Mouse (Mus musculus) liver, embryonic 14.5 days (tissue): ENCODE data around the gene Wnt3. TPM values are rescaled to one million over a fixed set of nuclear protein-coding genes. Genes with fewer than 3 reads are reported as not detected.
A peak's percentile ranks its signal among the peaks of the same experiment; 100 is the strongest.

Experiments
- ATAC-seq: fragments of 200-750 bp; cut with Nextera tagmentation; 2 replicates; pipeline ENCODE4 v1.8.0; 2017; ENCODE audit warnings: moderate number of reproducible peaks, mild to moderate bottlenecking, moderate library complexity; ENCODE audit not compliant: insufficient read depth
- DNase-seq, 3 experiments: peaks; one replicate each; pipeline ENCODE4 v3.0.0-alpha.2; 2012 to 2013; ENCODE audit warnings: low read depth in 3 of 3, low spot score in 3 of 3
- H3K27ac ChIP-seq: fragments of 300-500 bp; sonication (generic); 2 replicates; pipeline ENCODE4 v1.5.1; 2014; ENCODE audit warnings: moderate library complexity, mild to moderate bottlenecking, control low read depth, inconsistent platforms
- H3K27me3 ChIP-seq: fragments of 300-500 bp; sonication (generic); 2 replicates; pipeline ENCODE4 v1.6.1; 2014; ENCODE audit warnings: mild to moderate bottlenecking, low read length, moderate library complexity; ENCODE audit not compliant: control insufficient read depth, insufficient read depth
- H3K36me3 ChIP-seq: fragments of 300-500 bp; sonication (generic); replicated peaks from 2 replicates; pipeline ENCODE4 v1.6.1; 2014; ENCODE audit warnings: low read depth; ENCODE audit not compliant: control insufficient read depth, insufficient read depth
- H3K4me1 ChIP-seq, 2 experiments: fragments of 200-500 bp in 1 of 2; fragments of 300-500 bp in 1 of 2; sonication (generic) in 1 of 2; replicated peaks; 2 replicates each; pipeline ENCODE4 v1.6.1; 2012 to 2014; ENCODE audit warnings: antibody characterized with exemption in 1 of 2, inconsistent platforms in 1 of 2, low read length in 1 of 2; ENCODE audit not compliant: control insufficient read depth in 2 of 2, insufficient read depth in 2 of 2
- H3K4me2 ChIP-seq: fragments of 300-500 bp; sonication (generic); 2 replicates; pipeline ENCODE4 v1.6.1; 2014; ENCODE audit warnings: low read depth, mild to moderate bottlenecking, control low read depth, moderate library complexity
- H3K4me3 ChIP-seq, 2 experiments: fragments of 200-500 bp in 1 of 2; fragments of 300-500 bp in 1 of 2; sonication (generic) in 1 of 2; 2 replicates each; pipeline ENCODE4 v1.5.1; 2012 to 2014; ENCODE audit warnings: low read depth in 2 of 2, low read length in 2 of 2, mild to moderate bottlenecking in 2 of 2, control low read depth in 1 of 2, inconsistent platforms in 1 of 2, moderate library complexity in 1 of 2; ENCODE audit not compliant: insufficient read depth in 1 of 2
- H3K9ac ChIP-seq: fragments of 300-500 bp; sonication (generic); replicated peaks from 2 replicates; pipeline ENCODE4 v1.6.1; 2014; ENCODE audit warnings: mild to moderate bottlenecking, control low read depth, moderate library complexity
- H3K9me3 ChIP-seq: fragments of 300-500 bp; sonication (generic); 2 replicates; pipeline ENCODE4 v1.6.1; 2016; ENCODE audit warnings: low read length, mixed read lengths; ENCODE audit not compliant: control insufficient read depth
- CTCF ChIP-seq: IDR thresholded peaks from 2 replicates; pipeline ENCODE4 v1.5.1; 2016; ENCODE audit warnings: antibody characterized with exemption, low read depth, control low read depth
- EP300 ChIP-seq: IDR thresholded peaks from 2 replicates; pipeline ENCODE4 v1.6.1; 2016; ENCODE audit warnings: antibody characterized with exemption, low read depth
- WGBS: fragments of 180-500 bp; shearing (Covaris S2); extraction: QIAGEN DNeasy Blood & Tissue Kit; methylation state at CpG from one replicate; pipeline ENCODE4 v1.1.7; 2014; ENCODE audit not compliant: insufficient replicate concordance; 5-methylcytosine and 5-hydroxymethylcytosine counted together
- polyA plus RNA-seq, 2 experiments: library from polyadenylated mRNA; depleted of rRNA in 1 of 2; stranded (reverse) in 1 of 2; unstranded in 1 of 2; fragments of >200 nt; fragmentation: Nextera tagmentation in 1 of 2; extraction: Ambion mirVana in 1 of 2; gene quantifications; 2 replicates each; pipeline versions ENCODE4 v1.2.1 to v1.2.3; 2012 to 2014

Wnt3 gene
- polyA plus RNA-seq, 2 experiments: 0.01 TPM; not detected in 1

GRCm38 (mm10) chr11:103804126-103804525 is 30.2 kb downstream of the Wnt3 start:
- ATAC-seq: no peak
- Histone ChIP-seq H3K4me1 (no peaks in the 10 kb centered on the region), H3K4me3 (no peak overlapping the region), H3K9ac (no peak overlapping the region), H3K36me3 (no peaks in the 10 kb centered on the region), H3K27ac (no peak overlapping the region), H3K4me2 (no peak overlapping the region), H3K27me3 (peaks cover 16% of the 10 kb centered on the region), H3K9me3 (no peaks in the 10 kb centered on the region)
- 64% methylated on average over 11 of the region's 11 CpGs for WGBS
- no peak for DNase-seq
- TF ChIP-seq CTCF: no peak
- TF ChIP-seq EP300: no peak

- WGBS: 56% methylated on average over 4 of the region's 4 CpGs
- no peaks in the 10 kb centered on the region for H3K4me1 ChIP-seq
- H3K9me3 ChIP-seq: no peaks in the 10 kb centered on the region
- H3K36me3 ChIP-seq: no peaks in the 10 kb centered on the region
- TF ChIP-seq CTCF: no peak
- TF ChIP-seq EP300: no peak
- H3K9ac ChIP-seq: no peak overlapping the region
- H3K4me2 ChIP-seq: no peak overlapping the region
- peaks cover 23% of the 10 kb centered on the region for H3K27me3 ChIP-seq
- DNase-seq (no peak), ATAC-seq (no peak)
- no peak overlapping the region for H3K4me3 ChIP-seq
- no peak overlapping the region for H3K27ac ChIP-seq
Measured at GRCm38 (mm10) chr11:103804804-103805203, 30.9 kb downstream of the Wnt3 start.

- Histone ChIP-seq H3K27me3 (peaks cover 45% of the 10 kb centered on the region), H3K9ac (no peak overlapping the region), H3K4me3 (no peak overlapping the region), H3K4me2 (no peak overlapping the region), H3K36me3 (no peaks in the 10 kb centered on the region), H3K4me1 (no peaks in the 10 kb centered on the region), H3K27ac (no peak overlapping the region), H3K9me3 (no peaks in the 10 kb centered on the region)
- ATAC-seq: no peak
- no peak for TF ChIP-seq EP300
- TF ChIP-seq CTCF: no peak
- 35% methylated on average over 12 of the region's 12 CpGs for WGBS
- DNase-seq: no peak
Measured at GRCm38 (mm10) chr11:103807966-103808365, 34.0 kb downstream of the Wnt3 start.

- H3K27ac ChIP-seq: no peak overlapping the region
- H3K9me3 ChIP-seq: no peaks in the 10 kb centered on the region
- no peak for TF ChIP-seq EP300
- no peak for TF ChIP-seq CTCF
- H3K9ac ChIP-seq: no peak overlapping the region
- 0 out of 4 replicates have a peak overlapping the region, but pooled peaks of 1 of the 2 experiments have one; percentile 9 for H3K4me3 ChIP-seq
- no peak for ATAC-seq
- DNase-seq: no peak
- WGBS: 7% methylated on average over 29 of the region's 29 CpGs
- H3K4me2 ChIP-seq: peak overlapping the region; percentile 60
- no peaks in the 10 kb centered on the region for H3K4me1 ChIP-seq
- H3K27me3 ChIP-seq: peaks cover 45% of the 10 kb centered on the region
- H3K36me3 ChIP-seq: no peaks in the 10 kb centered on the region
Measured at GRCm38 (mm10) chr11:103808771-103809610, 35.0 kb downstream of the Wnt3 start.

GRCm38 (mm10) chr11:103809611-103810598 is 36.0 kb downstream of the Wnt3 start:
- peak overlapping the region; percentile 9 to 42 for H3K4me3 ChIP-seq
- no peak overlapping the region for H3K9ac ChIP-seq
- no peak overlapping the region for H3K27ac ChIP-seq
- peak overlapping the region; percentile 60 for H3K4me2 ChIP-seq
- no peaks in the 10 kb centered on the region for H3K36me3 ChIP-seq
- H3K4me1 ChIP-seq: no peaks in the 10 kb centered on the region
- H3K9me3 ChIP-seq: no peaks in the 10 kb centered on the region
- peaks cover 45% of the 10 kb centered on the region for H3K27me3 ChIP-seq
- TF ChIP-seq EP300: no peak
- TF ChIP-seq CTCF: no peak
- no peak for ATAC-seq
- DNase-seq: no peak
- under 1% methylated on average over 66 of the region's 107 CpGs for WGBS
